Comparison of ENCODE assay signal across 9 mouse cellular contexts in genomic region chr5:88688583-88689187, GRCm38 (mm10). TPM values are rescaled to one million over a fixed set of nuclear protein-coding genes. Genes with fewer than 3 reads are reported as not detected.
DNase-seq lines count a peak whose midpoint lies in the region; ATAC-seq and TF ChIP-seq lines count a peak whose summit lies in the region.
"Had no signal": no experiment of that assay in that cellular context is flagged by ENCODE, and none has a peak within 500 bp of the region (broad histone marks: within the 10 kb centered on the region; RNA-seq: fewer than 3 reads in every experiment).

No protein-coding gene starts in this region.

- H3K4me1 ChIP-seq in forebrain, embryonic 15.5 days, result 0 out of 2 replicates have a peak, but pooled peaks cover 3% of the 10 kb centered on the region
- H3K4me1 ChIP-seq in forebrain, embryonic 12.5 days, result 0 out of 2 replicates have a peak, but pooled peaks cover 3% of the 10 kb centered on the region
- H3K4me1 ChIP-seq in neural tube, embryonic 11.5 days (ENCODE audit: control insufficient read depth, insufficient read depth, low read length), result no peaks in the 10 kb centered on the region
- no peaks in the 10 kb centered on the region for H3K4me1 ChIP-seq in neural tube, embryonic 15.5 days
- peaks cover 0 to under 1% of the 10 kb centered on the region in 2 experiments; a peak in 1 of 4 replicates for H3K4me1 ChIP-seq in liver, embryonic 14.5 days (replicated peaks; ENCODE audit: control insufficient read depth in 2 of 2, insufficient read depth in 2 of 2, low read length in 1 of 2)

- peak; percentile 17; the same call in 1 of the 2 replicates for ATAC-seq in forebrain, embryonic 15.5 days (replicated peaks)
- ATAC-seq in forebrain, embryonic 12.5 days (ENCODE audit: low FRiP score), result no peak
- ATAC-seq in neural tube, embryonic 11.5 days (ENCODE audit: insufficient read depth, low FRiP score, low TSS enrichment), result no peak
- no peak for ATAC-seq in neural tube, embryonic 15.5 days (ENCODE audit: low FRiP score)
- peak; percentile 26; the same call in 1 of the 2 replicates for ATAC-seq in liver, embryonic 14.5 days (ENCODE audit: insufficient read depth)

- H3K36me3 ChIP-seq in forebrain, embryonic 15.5 days, result no peaks in the 10 kb centered on the region
- no peaks in the 10 kb centered on the region for H3K36me3 ChIP-seq in forebrain, embryonic 12.5 days (replicated peaks)
- no peaks in the 10 kb centered on the region for H3K36me3 ChIP-seq in neural tube, embryonic 11.5 days (ENCODE audit: control insufficient read depth, insufficient read depth, low read length)
- no peaks in the 10 kb centered on the region for H3K36me3 ChIP-seq in neural tube, embryonic 15.5 days
- H3K36me3 ChIP-seq in liver, embryonic 14.5 days (replicated peaks; ENCODE audit: control insufficient read depth, insufficient read depth, low read depth), result no peaks in the 10 kb centered on the region
- H3K36me3 ChIP-seq: heart, embryonic 13.5 days had no signal

- no peaks in the 10 kb centered on the region for H3K9me3 ChIP-seq in forebrain, embryonic 15.5 days
- H3K9me3 ChIP-seq in forebrain, embryonic 12.5 days, result no peaks in the 10 kb centered on the region
- no peaks in the 10 kb centered on the region for H3K9me3 ChIP-seq in neural tube, embryonic 11.5 days (ENCODE audit: control insufficient read depth, low read length)
- no peaks in the 10 kb centered on the region for H3K9me3 ChIP-seq in neural tube, embryonic 15.5 days (replicated peaks)
- no peaks in the 10 kb centered on the region for H3K9me3 ChIP-seq in liver, embryonic 14.5 days (ENCODE audit: control insufficient read depth, low read length)
- H3K9me3 ChIP-seq: heart, embryonic 13.5 days had no signal

- H3K4me2 ChIP-seq in forebrain, embryonic 15.5 days (replicated peaks), result no peak overlapping the region
- no peak overlapping the region for H3K4me2 ChIP-seq in forebrain, embryonic 12.5 days
- H3K4me2 ChIP-seq in neural tube, embryonic 11.5 days (ENCODE audit: low read depth), result no peak overlapping the region
- H3K4me2 ChIP-seq in neural tube, embryonic 15.5 days, result no peak overlapping the region
- H3K4me2 ChIP-seq in liver, embryonic 14.5 days (ENCODE audit: low read depth), result no peak overlapping the region
- H3K4me2 ChIP-seq: heart, embryonic 13.5 days had no signal

- H3K27me3 ChIP-seq in forebrain, embryonic 15.5 days, result no peaks in the 10 kb centered on the region
- no peaks in the 10 kb centered on the region for H3K27me3 ChIP-seq in forebrain, embryonic 12.5 days
- H3K27me3 ChIP-seq in neural tube, embryonic 11.5 days (ENCODE audit: control insufficient read depth, insufficient read depth, low read length), result no peaks in the 10 kb centered on the region
- H3K27me3 ChIP-seq in neural tube, embryonic 15.5 days (replicated peaks), result 0 out of 2 replicates have a peak, but pooled peaks cover 3% of the 10 kb centered on the region
- peaks cover 4% of the 10 kb centered on the region; the same call in 1 of the 2 replicates for H3K27me3 ChIP-seq in liver, embryonic 14.5 days (ENCODE audit: control insufficient read depth, insufficient read depth, low read length)

- DNase-seq in neural tube, embryonic 11.5 days (ENCODE audit: low spot score), result peak; percentile 14
- DNase-seq in liver, embryonic 14.5 days (ENCODE audit: low read depth in 3 of 3, low spot score in 3 of 3), result no peak
- no peak for DNase-seq in kidney, postnatal 25 days
- DNase-seq in adrenal gland, adult 18-20 months (ENCODE audit: low spot score in 2 of 2), result no peak
- no peak for DNase-seq in kidney, postnatal 4 days

- no peak overlapping the region for H3K27ac ChIP-seq in forebrain, embryonic 15.5 days (replicated peaks)
- H3K27ac ChIP-seq in forebrain, embryonic 12.5 days, result no peak overlapping the region
- H3K27ac ChIP-seq in neural tube, embryonic 11.5 days (ENCODE audit: low read depth, low read length), result no peak overlapping the region
- no peak overlapping the region for H3K27ac ChIP-seq in neural tube, embryonic 15.5 days (replicated peaks)
- no peak overlapping the region for H3K27ac ChIP-seq in liver, embryonic 14.5 days
- H3K27ac ChIP-seq: heart, embryonic 13.5 days had no signal

- no peak overlapping the region for H3K4me3 ChIP-seq in forebrain, embryonic 15.5 days
- H3K4me3 ChIP-seq in forebrain, embryonic 12.5 days (replicated peaks), result no peak overlapping the region
- no peak overlapping the region for H3K4me3 ChIP-seq in neural tube, embryonic 11.5 days (ENCODE audit: low read depth, low read length)
- H3K4me3 ChIP-seq in neural tube, embryonic 15.5 days (replicated peaks), result no peak overlapping the region
- no peak overlapping the region for H3K4me3 ChIP-seq in liver, embryonic 14.5 days (ENCODE audit: insufficient read depth in 1 of 2, low read depth in 2 of 2, low read length in 2 of 2)
- H3K4me3 ChIP-seq: heart, embryonic 13.5 days had no signal

- 87% methylated on average over 15 of the region's 15 CpGs for WGBS in forebrain, embryonic 15.5 days
- 86% methylated on average over 15 of the region's 15 CpGs for whole genome bisulfite sequencing in forebrain, embryonic 12.5 days
- 88% methylated on average over 15 of the region's 15 CpGs for WGBS in neural tube, embryonic 11.5 days
- 81% methylated on average over 15 of the region's 15 CpGs for WGBS in neural tube, embryonic 15.5 days
- WGBS in liver, embryonic 14.5 days (ENCODE audit: insufficient replicate concordance), result 61% methylated on average over 15 of the region's 15 CpGs

- no peak for TF ChIP-seq CTCF in liver, embryonic 14.5 days (IDR thresholded peaks at IDR 0.05; ENCODE audit: low read depth)

- TF ChIP-seq EP300 in liver, embryonic 14.5 days (IDR thresholded peaks at IDR 0.05; ENCODE audit: low read depth), result no peak

- H3K9ac ChIP-seq in forebrain, embryonic 15.5 days (replicated peaks), result no peak overlapping the region
- no peak overlapping the region for H3K9ac ChIP-seq in forebrain, embryonic 12.5 days
- no peak overlapping the region for H3K9ac ChIP-seq in neural tube, embryonic 11.5 days (ENCODE audit: low read length)
- H3K9ac ChIP-seq in neural tube, embryonic 15.5 days (replicated peaks), result no peak overlapping the region
- no peak overlapping the region for H3K9ac ChIP-seq in liver, embryonic 14.5 days (replicated peaks)
- H3K9ac ChIP-seq: heart, embryonic 13.5 days had no signal

RNA-seq across cellular contexts. Expression of gene Grsf1, which starts 12.7 kb away (rescaled TPM):
- polyA plus RNA-seq in forebrain, embryonic 15.5 days (2015; fragmentation: Nextera tagmentation; extraction: Ambion mirVana), result 67.9 and 72.3 TPM in 2 replicates
- 99.9 and 103 TPM in 2 replicates for polyA plus RNA-seq in forebrain, embryonic 12.5 days (2016; fragmentation: Nextera tagmentation; extraction: Ambion mirVana)
- 105 and 108 TPM in 2 replicates for polyA plus RNA-seq in neural tube, embryonic 11.5 days (2014; fragmentation: Nextera tagmentation; extraction: Ambion mirVana)
- polyA plus RNA-seq in neural tube, embryonic 15.5 days (2015; fragmentation: Nextera tagmentation; extraction: Ambion mirVana), result 53.1 and 53.4 TPM in 2 replicates
- 10.5 and 20.3 TPM in 2 replicates for polyA plus RNA-seq in liver, embryonic 14.5 days (2012; rRNA removed)
- 27.5 and 31.4 TPM in 2 replicates for polyA plus RNA-seq in liver, embryonic 14.5 days (2014; fragmentation: Nextera tagmentation; extraction: Ambion mirVana)
- total RNA-seq in adrenal gland, adult 18-20 months (2021), result 100 to 1,000 TPM; 120 to 143 TPM

RNA-seq across cellular contexts. Expression of gene Mob1b, which starts 32.0 kb away (rescaled TPM):
- polyA plus RNA-seq in forebrain, embryonic 15.5 days (2015; fragmentation: Nextera tagmentation; extraction: Ambion mirVana), result 10.5 and 13.4 TPM in 2 replicates
- 18.2 and 22.4 TPM in 2 replicates for polyA plus RNA-seq in forebrain, embryonic 12.5 days (2016; fragmentation: Nextera tagmentation; extraction: Ambion mirVana)
- 15.6 and 16.2 TPM in 2 replicates for polyA plus RNA-seq in neural tube, embryonic 11.5 days (2014; fragmentation: Nextera tagmentation; extraction: Ambion mirVana)
- polyA plus RNA-seq in neural tube, embryonic 15.5 days (2015; fragmentation: Nextera tagmentation; extraction: Ambion mirVana), result 7.8 and 8.3 TPM in 2 replicates
- polyA plus RNA-seq in liver, embryonic 14.5 days (2012; rRNA removed), result 4.6 and 6.6 TPM in 2 replicates
- polyA plus RNA-seq in liver, embryonic 14.5 days (2014; fragmentation: Nextera tagmentation; extraction: Ambion mirVana), result 9.4 and 9.6 TPM in 2 replicates
- 10 to 100 TPM; 33.9 to 41.5 TPM for total RNA-seq in adrenal gland, adult 18-20 months (2021)

Comparison
In these comparisons a context has a peak if more than half of its experiments do, and no peak if none do; other contexts are left out.
1. ATAC-seq: peak in forebrain, embryonic 15.5 days (single experiment) and liver, embryonic 14.5 days (single experiment); none in forebrain, embryonic 12.5 days (single experiment), neural tube, embryonic 11.5 days (single experiment) and neural tube, embryonic 15.5 days (single experiment).